In the genomic region with DNA sequence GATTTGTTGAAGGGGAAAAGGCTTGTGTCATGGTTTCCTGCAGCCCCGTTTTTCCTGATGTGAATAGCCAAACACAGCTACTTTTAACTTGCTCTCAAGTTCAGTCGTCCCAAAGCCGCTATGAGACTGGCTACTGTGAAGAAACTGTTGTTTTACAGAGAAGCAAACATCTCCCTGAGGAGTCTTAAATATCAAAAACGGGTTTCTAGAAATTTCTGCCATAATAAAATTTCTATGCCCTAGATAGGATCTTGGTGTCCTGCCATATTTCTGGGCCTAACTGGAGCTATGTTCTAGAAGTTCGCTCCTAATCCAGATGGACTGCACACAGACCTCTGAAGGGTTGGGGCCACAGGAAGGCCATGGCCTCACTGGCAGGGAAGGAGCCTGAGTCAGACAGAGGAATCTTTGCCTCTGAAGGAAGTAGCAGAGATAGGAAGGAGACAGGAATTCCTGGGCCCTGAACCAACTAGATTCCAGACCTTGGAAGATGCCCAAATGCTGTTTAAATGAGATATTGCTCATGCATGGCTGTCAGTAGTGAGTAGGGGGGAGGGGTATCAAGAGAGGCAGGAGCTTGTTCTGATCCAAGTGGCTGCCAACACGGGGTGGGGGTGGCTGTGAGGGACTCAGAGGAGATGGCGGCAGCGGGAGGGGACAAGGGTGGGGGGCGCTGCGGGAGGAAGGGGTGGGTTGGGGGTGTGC, we compare ENCODE assay signal across 8 mouse cellular contexts. TPM values are rescaled to one million over a fixed set of nuclear protein-coding genes. Genes with fewer than 3 reads are reported as not detected.
DNase-seq lines count a peak whose midpoint lies in the region; ATAC-seq lines count a peak whose summit lies in the region.

No protein-coding gene starts in this region.

- no peaks in the 10 kb centered on the region for H3K9me3 ChIP-seq in forebrain, embryonic 14.5 days (replicated peaks; ENCODE audit: control insufficient read depth, low read length)
- no peaks in the 10 kb centered on the region for H3K9me3 ChIP-seq in limb, embryonic 12.5 days
- H3K9me3 ChIP-seq in midbrain, embryonic 13.5 days, result no peaks in the 10 kb centered on the region

- no peak overlapping the region for H3K4me2 ChIP-seq in forebrain, embryonic 14.5 days (ENCODE audit: low read length)
- H3K4me2 ChIP-seq in limb, embryonic 12.5 days, result no peak overlapping the region
- H3K4me2 ChIP-seq in midbrain, embryonic 13.5 days (replicated peaks), result no peak overlapping the region

- peak; percentile 72 for ATAC-seq in forebrain, embryonic 14.5 days
- ATAC-seq in limb, embryonic 12.5 days (ENCODE audit: insufficient number of reproducible peaks, insufficient read depth, low FRiP score, low TSS enrichment, low read depth), result no peak
- peak; percentile 55 for ATAC-seq in midbrain, embryonic 13.5 days
- ATAC-seq in erythroid progenitor cell, adult 5-6 weeks (replicated peaks; ENCODE audit: low FRiP score, poor library complexity, severe bottlenecking), result no peak
- ATAC-seq in inflammation-experienced regulatory T-cells, adult 6 months, result no peak

- no peak overlapping the region for H3K4me3 ChIP-seq in forebrain, embryonic 14.5 days (ENCODE audit: low read depth, low read length)
- no peak overlapping the region for H3K4me3 ChIP-seq in limb, embryonic 12.5 days (replicated peaks)
- H3K4me3 ChIP-seq in midbrain, embryonic 13.5 days (replicated peaks), result no peak overlapping the region

- H3K9ac ChIP-seq in forebrain, embryonic 14.5 days (ENCODE audit: low read length), result no peak overlapping the region
- H3K9ac ChIP-seq in limb, embryonic 12.5 days (replicated peaks), result no peak overlapping the region
- no peak overlapping the region for H3K9ac ChIP-seq in midbrain, embryonic 13.5 days (replicated peaks)

- H3K27me3 ChIP-seq in forebrain, embryonic 14.5 days (replicated peaks; ENCODE audit: control insufficient read depth, insufficient read depth, low read length), result no peaks in the 10 kb centered on the region
- H3K27me3 ChIP-seq in limb, embryonic 12.5 days, result no peaks in the 10 kb centered on the region
- H3K27me3 ChIP-seq in midbrain, embryonic 13.5 days, result no peaks in the 10 kb centered on the region

- 43% methylated on average over 10 of the region's 10 CpGs for WGBS in forebrain, embryonic 14.5 days
- 53% methylated on average over 10 of the region's 10 CpGs for WGBS in limb, embryonic 12.5 days
- 58% methylated on average over 10 of the region's 10 CpGs for WGBS in midbrain, embryonic 13.5 days

- H3K27ac ChIP-seq in forebrain, embryonic 14.5 days (ENCODE audit: low read depth, low read length), result peak overlapping the region; percentile 87
- H3K27ac ChIP-seq in limb, embryonic 12.5 days, result peak overlapping the region; percentile 73
- no peak overlapping the region for H3K27ac ChIP-seq in midbrain, embryonic 13.5 days

- intact Hi-C loops in left cerebral cortex, postnatal 4 days (cut with DNase I), result no loop called here
- intact Hi-C loops in heart, postnatal 36 days (cut with DNase I), result no loop called here

- peak; percentile 68 for DNase-seq in left cerebral cortex, postnatal 4 days
- no peak for DNase-seq in left cerebral cortex, adult 11 months (ENCODE audit: low spot score)
- peak; percentile 86 for DNase-seq in forebrain, embryonic 14.5 days (ENCODE audit: low spot score)
- DNase-seq in heart, postnatal 36 days, result peak; percentile 68 to 70

- H3K36me3 ChIP-seq in forebrain, embryonic 14.5 days (ENCODE audit: control insufficient read depth, insufficient read depth, low read length), result no peaks in the 10 kb centered on the region
- H3K36me3 ChIP-seq in limb, embryonic 12.5 days, result peaks cover 5% of the 10 kb centered on the region; the same call in 1 of the 2 replicates
- H3K36me3 ChIP-seq in midbrain, embryonic 13.5 days, result no peaks in the 10 kb centered on the region

- H3K4me1 ChIP-seq in forebrain, embryonic 14.5 days (ENCODE audit: control insufficient read depth, insufficient read depth, low read length), result peaks cover 24% of the 10 kb centered on the region
- peaks cover 58% of the 10 kb centered on the region for H3K4me1 ChIP-seq in limb, embryonic 12.5 days (replicated peaks)
- peaks cover 18% of the 10 kb centered on the region for H3K4me1 ChIP-seq in midbrain, embryonic 13.5 days (replicated peaks)

RNA-seq across cellular contexts. Expression of a gene that starts 31.3 kb away (rescaled TPM):
- 10 to 100 TPM in 1 of 2 experiments, 1 to 10 TPM in 1; 9.1 to 11.1 TPM for total RNA-seq in left cerebral cortex, postnatal 4 days (2021)
- polyA plus RNA-seq in forebrain, embryonic 14.5 days (2014; fragmentation: Nextera tagmentation; extraction: Ambion mirVana), result 2.4 and 2.8 TPM in 2 replicates
- total RNA-seq in heart, postnatal 36 days (2021), result 10 to 100 TPM; 17.4 to 20.3 TPM
- polyA plus RNA-seq in limb, embryonic 12.5 days (2016; fragmentation: Nextera tagmentation; extraction: Ambion mirVana), result 4.8 and 6.1 TPM in 2 replicates
- polyA plus RNA-seq in midbrain, embryonic 13.5 days (2015; fragmentation: Nextera tagmentation; extraction: Ambion mirVana), result 0.89 and 1.7 TPM in 2 replicates
- total RNA-seq in erythroid progenitor cell, adult 5-6 weeks (2015; ENCODE audit: low replicate concordance), result 1.4 TPM in 1 of 2 replicates, not detected in the other
- not detected in 2 replicates for total RNA-seq in erythroid progenitor cell, adult 5-6 weeks (2017; ENCODE audit: low replicate concordance)
- 1 to 10 TPM; 1.1 to 2.5 (median 2.1) TPM for polyA plus RNA-seq in inflammation-experienced regulatory T-cells, adult 6 months (2017; shearing (Covaris generic))

RNA-seq across cellular contexts. Expression of a gene that starts 39.6 kb away (rescaled TPM):
- under 1 TPM in 1 of 2 experiments, not detected in 1; 0.38 TPM for total RNA-seq in left cerebral cortex, postnatal 4 days (2021)
- polyA plus RNA-seq in forebrain, embryonic 14.5 days (2014; fragmentation: Nextera tagmentation; extraction: Ambion mirVana), result 0.17 TPM in 1 of 2 replicates, not detected in the other
- total RNA-seq in heart, postnatal 36 days (2021), result not detected
- polyA plus RNA-seq in limb, embryonic 12.5 days (2016; fragmentation: Nextera tagmentation; extraction: Ambion mirVana), result 0.49 TPM in 1 of 2 replicates, not detected in the other
- polyA plus RNA-seq in midbrain, embryonic 13.5 days (2015; fragmentation: Nextera tagmentation; extraction: Ambion mirVana), result 0.12 and 0.28 TPM in 2 replicates
- not detected in 2 replicates for total RNA-seq in erythroid progenitor cell, adult 5-6 weeks (2015; ENCODE audit: low replicate concordance)
- not detected in 2 replicates for total RNA-seq in erythroid progenitor cell, adult 5-6 weeks (2017; ENCODE audit: low replicate concordance)
- polyA plus RNA-seq in inflammation-experienced regulatory T-cells, adult 6 months (2017; shearing (Covaris generic)), result under 1 TPM in 1 of 3 experiments, not detected in 2; 0.24 TPM

Comparison
In these comparisons a context has a peak if more than half of its experiments do, and no peak if none do; other contexts are left out.
1. ATAC-seq: peak in forebrain, embryonic 14.5 days (single experiment) and midbrain, embryonic 13.5 days (single experiment); none in limb, embryonic 12.5 days (single experiment), erythroid progenitor cell, adult 5-6 weeks (single experiment) and inflammation-experienced regulatory T-cells, adult 6 months (single experiment).